Mouse (Mus musculus) retina, postnatal 7 days (tissue): ENCODE measurements around the gene Caprin1.

ENCODE experiments used
- DNase-seq: peaks from one replicate; pipeline ENCODE4 v3.0.0-alpha.2; 2012; ENCODE audit warnings: low read depth, low spot score

Caprin1 gene

DNA sequence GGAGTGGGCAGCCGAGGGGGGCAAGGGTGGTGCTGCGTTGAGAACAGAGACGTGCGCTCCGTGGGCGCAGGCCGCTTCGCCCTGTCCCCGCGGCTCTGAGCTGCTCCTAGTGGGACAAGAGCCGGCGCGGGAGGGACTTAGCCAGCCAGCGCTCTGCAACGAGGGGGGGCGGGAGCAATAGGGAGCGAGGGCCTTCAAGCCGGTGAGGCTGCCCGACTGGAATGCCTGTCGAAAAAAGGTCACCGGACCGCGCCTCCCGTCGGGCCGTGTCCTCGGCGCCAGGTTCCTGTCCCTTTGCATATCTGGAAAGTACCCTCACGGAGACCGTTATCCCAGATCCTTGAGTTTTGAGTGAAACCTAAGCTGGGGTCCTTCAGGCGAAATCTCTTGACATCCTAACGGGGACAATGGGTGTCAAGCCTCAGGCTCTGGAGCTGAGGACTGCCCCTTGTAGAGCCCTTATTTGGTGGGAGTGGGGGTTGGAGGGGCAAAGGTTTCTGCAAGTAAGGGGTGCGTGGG, at the start of gene Caprin1:
Gene Caprin1, minus strand, starts transcription at position 159 of the 519 bp plus-strand sequence.
- peak; percentile 91 for DNase-seq

DNA sequence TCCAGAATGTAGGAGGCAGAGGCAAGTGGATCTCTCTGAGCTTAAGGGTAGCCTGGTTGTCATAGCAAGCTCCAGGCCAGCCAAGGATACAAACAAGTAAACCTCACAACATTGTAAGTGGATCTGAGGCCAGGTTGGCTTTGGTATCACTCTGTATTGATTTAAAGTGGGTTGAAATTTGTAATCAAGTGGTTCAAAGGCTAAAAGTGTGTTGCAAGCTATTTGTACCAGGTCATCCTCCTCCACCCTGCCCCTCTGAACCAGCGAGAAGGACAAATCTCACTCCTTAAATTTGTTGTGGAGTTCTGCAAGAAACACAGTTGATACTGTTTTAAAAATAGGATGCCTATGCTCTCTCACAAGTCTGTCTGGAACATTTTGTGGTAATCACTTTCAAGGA, 49.4 kb upstream of the Caprin1 start:
- no peak for DNase-seq

DNA sequence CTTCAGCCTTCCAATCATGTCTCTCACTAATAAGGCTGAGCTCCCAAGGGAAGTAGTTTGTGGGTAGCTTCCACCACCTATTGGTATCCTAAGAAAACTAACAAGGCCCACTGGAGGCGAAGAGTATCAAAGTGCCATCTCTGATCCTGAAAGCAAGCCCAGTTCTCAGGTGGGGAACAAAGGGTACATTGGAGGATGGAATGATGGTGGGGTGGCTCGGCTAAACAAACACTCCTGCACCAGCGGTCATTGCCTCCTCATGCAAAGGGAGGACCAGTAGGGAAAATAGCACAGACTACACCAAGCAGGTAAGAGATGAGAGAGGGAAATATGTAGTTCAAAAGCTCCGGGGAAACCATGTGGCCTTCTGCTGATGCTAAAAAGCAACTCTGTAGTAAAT, 48.8 kb upstream of the Caprin1 start:
- no peak for DNase-seq

DNA sequence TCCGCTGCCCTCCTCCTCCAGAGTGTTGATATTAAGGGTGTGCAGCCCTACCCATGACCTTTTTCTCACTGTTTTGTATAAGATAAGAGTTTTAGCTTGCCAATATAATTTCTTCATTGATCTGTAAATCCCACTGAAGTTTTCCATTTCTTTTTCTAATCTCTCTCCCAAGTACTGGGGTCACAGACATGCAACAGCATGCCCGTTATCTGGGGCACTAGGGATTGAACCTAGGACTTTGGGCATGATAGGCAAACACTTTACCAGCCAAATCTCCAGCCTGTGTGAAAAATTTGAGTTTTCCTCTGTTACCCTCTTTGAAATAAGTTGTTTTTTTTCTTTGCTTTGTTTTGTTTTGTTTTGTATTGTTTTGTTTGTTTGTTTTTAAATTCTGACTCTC, 46.6 kb upstream of the Caprin1 start:
- DNase-seq, result no peak

DNA sequence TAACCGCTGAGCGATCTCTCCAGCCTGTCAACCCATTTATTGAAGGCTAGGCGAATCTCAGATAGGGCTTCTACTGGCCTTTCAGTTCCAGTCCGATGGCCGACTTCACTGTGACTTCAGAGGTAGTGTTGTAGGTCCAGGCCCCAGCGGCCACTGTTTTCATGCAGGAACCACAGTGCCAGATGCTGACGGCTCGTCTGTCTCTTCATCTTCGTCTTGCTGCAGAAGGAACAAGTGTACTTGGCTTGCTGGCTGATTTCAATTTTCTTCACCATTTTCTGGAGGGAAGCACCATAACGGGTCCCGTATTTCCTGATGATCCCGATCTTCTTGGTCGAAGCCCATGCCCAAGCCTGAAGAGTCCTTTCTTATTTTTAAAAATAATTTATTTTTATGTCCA, 45.9 kb upstream of the Caprin1 start:
- no peak for DNase-seq

DNA sequence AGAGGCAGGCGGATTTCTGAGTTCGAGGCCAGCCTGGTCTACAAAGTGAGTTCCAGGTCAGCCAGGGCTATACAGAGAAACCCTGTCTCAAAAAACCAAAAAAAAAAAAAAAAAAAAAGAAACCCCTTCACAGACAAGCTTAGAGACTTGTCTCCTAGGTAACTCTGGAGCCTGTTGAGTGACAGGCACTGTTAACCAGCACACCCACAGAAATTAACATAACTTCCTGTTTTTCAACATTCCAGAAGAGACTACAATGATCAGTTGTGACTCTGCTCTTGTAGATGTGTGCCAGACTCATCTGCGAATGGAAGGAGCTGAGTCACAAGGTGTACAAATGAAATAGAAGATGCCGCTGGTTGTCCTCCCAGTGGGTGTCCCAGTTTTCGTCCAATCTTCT, 44.9 kb upstream of the Caprin1 start:
- DNase-seq, result no peak

DNA sequence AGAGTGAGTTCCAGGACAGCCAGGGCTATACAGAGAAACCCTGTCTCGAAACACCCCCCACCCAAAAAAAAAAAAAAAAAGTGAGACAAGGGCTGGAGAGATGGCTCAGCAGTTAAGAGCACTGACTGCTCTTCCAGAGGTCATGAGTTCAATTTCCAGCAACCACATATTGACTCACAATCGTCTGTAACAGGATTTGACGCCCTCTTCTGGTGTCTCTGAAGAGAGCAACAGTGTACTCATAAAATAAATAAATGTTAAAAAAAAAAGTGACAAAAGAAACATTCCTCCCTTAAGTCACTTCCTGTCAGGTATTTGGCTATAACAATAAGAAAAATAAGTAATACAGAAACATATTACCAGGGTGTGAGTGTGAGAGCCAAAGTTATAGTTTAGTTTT, 41.0 kb upstream of the Caprin1 start:
- no peak for DNase-seq

DNA sequence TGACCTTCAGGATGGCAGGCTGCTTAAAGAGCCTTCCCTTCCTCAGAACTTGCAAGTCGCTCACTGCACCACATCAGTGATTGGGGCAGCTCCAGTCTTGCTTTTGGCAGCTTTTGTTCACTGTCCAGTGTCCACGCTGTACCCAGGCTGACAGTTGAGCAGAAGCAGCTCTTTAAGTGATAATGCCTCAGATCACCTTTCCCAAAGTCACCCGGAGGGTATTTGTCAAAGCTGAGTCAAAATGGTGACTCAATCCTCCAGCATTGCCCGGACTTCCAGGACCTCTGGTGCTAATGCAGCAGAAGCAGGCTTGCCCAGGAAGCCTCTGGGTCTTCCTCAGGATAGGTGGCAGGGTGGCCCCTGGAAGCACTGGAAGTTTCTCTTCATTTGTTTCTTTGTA, 39.7 kb upstream of the Caprin1 start:
- DNase-seq, result no peak

DNA sequence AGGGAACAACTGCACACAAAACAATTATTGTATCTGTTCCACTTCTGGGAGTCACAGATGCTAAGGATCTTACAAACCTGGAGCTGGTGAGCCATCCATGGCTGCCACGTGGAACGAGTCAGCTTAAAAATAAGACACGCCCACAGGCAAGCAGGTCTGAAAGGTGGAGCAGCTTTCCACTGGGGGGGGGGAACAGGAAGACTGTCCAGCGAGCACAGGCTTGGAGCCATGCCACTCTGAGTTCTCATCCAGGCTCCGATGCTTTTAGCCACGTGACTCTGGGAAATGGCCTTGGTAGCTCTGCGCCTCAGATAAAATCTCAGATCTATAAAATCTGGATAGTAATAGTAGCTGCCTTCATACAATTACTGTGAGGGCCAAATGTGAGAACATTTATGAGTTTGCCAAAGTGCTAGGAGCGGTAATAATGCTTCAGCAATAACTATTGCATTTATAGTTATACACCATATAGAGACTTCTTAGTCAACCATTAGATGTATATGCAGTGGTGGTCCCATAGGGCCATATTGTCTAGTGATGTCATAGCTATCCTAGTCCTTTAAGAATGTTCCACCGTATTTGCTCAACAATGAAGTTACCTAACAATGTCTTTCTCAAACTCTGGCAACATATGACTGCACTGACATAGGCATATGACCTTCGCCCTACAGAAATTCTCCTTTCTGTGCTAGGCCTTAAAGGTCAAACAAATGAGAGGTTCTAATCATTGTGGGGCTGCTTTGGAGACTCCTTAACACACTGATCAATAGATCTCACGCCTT, 38.4 kb upstream of the Caprin1 start:
- no peak for DNase-seq

DNA sequence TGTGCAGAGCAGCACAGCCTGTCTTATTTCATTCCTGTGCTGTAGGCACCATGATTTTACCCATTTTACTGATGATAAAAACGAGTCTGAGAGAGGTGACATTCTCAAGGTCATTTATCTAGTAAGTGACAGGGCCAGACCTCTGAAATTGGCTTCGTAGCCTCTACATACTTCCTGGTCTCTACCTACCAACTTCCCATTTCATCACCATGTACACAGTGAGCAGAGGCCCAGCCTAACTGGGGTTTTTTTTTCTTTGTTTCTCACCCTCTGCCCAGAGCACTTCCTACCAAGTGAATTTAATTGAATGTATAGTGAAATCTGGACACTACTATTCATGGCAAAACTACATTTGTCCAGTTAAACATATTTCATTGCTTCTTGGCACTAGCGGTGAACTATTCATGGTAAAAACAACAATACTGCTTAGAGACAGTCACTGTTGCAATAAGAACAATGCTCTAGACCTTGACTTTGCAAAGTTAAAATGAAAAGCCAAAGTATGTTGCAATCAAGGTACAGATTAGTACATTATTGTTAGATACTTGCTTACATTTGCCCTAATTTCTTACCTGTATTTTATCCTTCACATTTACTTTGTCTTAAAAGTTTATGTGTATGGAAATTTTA, 36.5 kb upstream of the Caprin1 start:
- DNase-seq, result no peak

DNA sequence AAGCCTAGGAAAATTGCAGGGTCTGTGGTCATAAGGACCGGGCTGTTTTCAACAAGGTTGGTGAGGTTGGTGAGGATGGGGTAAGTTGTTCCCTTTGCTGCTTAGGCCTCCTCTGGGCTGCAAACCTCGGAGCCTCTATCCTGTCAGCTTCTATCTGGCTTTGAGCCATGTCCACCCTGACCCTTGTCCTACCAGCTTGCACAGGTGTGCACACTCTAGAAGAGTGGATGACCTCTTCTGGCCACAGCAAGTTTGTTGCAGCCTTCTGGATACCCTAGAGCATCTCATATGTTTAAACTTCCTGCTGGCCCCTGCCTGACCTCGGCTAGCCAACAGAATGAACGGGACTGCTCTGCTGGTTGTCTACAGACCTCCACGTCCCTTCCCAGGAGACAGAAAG, 35.5 kb upstream of the Caprin1 start:
- no peak for DNase-seq

DNA sequence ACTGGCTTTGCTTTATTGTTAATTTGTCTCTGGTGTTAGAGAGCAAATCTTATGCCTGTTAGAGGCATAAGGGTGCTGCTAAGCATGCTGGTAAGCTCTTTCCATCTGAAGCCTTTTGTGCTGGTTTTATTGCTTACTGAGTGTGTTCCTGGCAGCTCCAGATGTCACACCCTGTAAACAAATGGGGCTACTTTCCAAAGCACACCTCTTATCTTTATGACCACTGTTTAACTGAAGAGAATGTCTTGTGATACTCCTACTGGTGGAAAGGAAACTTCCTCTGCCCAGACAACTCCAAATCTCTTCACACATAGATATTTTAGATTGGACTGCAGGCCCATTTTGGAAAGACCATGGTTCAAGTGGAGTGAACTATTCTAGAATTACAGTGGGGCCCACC, 31.5 kb upstream of the Caprin1 start:
- DNase-seq, result no peak

DNA sequence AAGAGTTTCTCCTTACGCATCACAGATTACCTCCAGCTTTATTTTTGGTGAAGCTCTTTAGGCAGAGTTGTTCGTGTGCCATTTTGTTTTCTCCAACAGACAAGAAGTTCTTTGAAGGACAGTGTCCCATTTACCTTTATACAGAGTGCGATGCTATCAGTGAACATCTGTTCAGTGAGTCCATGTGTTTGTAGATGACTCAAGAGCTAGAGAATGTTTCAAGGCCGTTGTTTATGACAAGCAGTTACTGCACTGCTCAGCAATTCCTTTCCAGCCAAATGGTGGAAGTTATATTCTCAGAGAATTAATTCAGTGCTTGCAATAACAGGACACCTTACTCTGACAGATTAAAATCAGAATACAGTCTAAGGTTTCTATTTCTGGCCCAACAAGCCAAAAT, 27.5 kb upstream of the Caprin1 start:
- no peak for DNase-seq

DNA sequence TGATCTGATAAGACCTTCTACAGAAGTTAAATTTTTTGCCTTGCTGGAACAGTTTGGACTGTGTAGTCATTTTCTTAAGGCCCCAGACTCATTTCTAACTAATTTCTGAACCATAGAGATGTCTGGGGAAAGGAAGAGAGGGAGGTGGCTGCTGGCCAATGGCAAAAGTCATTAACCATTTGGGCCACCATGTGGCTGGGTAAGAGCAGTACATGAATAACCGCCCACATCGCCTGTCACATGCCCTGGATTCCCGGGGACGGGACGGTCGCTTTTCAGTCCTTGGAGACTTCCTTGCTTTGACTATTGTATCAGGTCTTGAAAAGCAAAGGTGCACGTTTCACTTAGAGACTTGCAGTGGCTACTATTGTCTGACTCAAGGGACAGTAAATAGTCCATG, 25.1 kb upstream of the Caprin1 start:
- DNase-seq, result no peak

DNA sequence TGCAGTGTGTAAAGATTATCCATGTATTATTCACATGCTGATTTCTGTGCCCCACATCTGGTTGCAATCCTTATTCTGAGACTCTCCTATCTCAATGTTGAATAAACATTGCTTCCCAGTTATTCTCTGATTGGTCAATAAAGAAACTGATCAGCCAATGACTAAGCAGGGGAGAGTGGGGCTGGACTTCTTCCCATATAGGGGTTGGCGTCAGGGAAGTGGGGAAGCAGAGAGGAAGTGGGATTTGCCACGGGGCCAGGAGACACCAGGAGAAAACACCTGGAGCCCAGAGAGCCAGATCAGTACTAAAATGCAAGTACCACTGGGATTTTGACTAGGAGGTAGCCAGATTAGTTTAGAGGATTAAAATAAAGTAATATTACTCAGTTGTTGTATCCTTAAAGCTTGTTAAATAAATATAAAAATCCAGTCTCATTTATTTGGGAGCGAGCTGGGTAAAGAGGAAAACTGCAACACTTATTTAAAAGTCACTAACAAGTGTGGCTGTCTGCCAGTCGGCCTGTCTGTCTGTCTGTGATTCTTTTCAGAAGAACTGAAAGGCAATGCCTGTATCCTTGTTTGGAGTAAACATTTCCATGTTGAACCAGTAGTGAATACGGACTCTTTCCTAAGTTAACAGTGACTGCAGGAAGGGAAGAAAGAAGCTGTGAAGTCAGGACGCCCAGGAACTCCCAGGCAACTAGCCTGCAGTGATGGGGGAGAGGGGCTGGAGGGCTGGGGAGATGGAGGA, 19.9 kb upstream of the Caprin1 start:
- no peak for DNase-seq

DNA sequence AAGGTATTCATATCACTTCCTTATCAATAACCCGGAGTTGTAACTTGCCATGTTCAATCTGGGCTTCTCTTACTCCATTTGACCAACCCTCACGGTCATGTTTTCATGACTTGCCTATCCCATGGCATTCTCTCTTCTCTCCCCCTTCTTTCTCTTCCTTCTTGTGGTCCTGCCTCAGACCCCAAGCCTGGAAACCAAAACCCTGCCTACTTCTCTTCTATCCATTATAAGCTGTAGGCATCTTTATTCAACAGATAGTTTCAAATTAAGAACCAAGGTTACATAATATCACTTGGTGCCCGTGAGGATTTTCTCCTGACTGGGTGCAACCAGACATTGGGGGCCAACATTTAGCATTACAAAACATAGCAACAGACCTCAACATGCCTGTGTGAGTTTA, 18.5 kb upstream of the Caprin1 start:
- DNase-seq, result no peak

DNA sequence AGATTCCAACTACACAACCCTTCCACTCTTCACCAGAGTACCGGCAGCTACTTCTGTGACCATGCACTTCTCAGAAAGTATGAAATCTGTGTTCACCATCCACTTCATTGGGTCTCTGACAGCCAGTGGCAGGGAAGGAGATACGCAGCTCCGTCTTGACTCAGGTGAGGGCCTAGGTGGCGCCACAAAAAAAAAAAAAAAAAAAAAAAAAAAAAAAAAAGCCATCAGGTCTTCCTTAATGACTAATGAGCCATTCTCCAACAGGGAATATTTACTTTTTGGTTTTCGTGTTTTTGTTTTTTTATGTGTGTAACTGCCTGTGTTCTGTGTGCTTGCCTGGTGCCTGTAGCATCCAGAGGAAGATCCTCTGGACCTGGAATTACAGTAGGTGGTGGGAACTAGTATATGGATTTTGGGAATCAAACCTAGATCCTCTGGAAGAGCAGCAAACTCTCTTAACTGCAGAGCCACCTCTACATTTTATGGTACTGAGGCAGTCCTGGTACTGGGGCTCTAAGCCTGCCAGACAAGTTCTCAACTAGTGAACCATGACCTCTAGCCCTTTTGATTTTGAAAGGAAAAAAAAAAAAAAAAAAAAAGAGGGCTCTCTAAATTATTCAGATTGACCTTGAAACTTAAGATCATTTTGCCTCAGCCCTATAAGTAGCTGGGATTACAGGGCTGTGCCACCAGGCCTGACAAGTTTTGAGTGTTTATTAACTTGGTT, 14.2 kb upstream of the Caprin1 start:
- DNase-seq, result no peak

DNA sequence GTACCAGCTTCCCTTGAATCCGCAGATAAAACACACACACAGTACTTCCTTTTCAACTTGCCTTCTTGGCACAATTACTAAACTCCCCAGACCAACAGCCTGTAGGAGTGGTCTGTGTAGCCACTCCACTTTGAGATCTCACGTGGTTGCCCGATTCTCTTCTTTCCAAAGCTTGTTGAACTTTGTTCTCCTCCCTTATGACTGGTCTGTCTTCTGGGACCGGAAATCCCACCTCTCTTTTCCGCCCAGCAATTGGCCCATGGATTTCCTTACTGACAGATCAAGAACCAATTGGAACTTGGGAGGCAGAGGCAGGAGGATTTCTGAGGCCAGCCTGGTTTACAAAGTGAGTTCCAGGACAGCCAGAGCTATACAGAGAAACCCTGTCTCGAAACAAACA, 13.0 kb upstream of the Caprin1 start:
- DNase-seq, result no peak

DNA sequence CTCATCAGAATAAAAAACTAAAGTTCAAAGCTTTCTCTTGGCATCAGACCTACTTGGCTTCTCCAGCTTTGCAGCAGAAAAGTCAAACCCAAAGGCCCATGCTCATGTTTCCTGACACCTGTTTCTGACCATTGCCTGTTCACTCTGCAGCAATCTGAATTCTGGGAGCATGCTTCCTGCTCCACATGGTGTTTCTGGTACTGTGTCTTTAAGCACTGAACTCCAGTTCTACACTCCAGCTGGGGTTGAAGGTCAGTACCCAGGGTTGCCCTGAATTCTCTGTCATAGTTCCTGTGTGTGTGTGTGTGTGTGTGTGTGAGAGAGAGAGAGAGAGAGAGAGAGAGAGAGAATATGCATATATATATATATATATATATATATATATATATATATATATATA, 11.0 kb upstream of the Caprin1 start:
- no peak for DNase-seq

DNA sequence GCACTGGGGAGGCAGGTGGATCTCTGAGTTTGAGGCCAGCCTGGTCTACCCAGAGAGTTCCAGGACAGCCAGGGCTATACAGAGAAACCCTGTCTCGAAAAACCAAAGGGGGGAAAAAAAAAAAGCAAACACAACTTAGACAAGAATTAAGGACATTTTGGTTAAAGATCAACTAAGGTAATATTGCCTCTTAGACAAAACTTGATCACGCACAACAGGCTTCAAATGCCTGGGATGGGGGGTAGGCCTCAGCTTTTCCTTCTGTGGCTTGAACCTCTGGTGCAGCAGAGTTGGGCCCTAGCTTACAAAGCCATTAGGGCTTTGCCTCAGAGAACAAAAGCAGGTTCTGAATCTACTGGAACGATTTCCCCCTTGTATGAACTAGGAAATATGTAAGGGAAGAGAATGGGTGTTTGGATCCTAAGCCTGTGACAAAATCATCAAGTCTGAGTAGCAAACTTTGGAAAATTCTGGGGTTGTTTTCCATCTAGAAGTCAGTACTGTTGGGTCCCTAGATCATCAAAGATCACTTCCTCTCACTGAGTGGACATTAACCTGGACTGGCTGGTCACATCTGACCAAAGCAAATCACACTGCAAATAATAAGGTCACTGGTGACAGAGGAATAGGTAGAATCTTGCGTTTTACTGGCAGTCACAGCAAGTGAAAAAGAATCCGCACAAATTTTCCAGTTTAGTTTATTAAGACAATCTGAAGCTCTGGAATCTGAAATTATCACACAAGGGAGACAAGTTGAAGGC, 6.5 kb upstream of the Caprin1 start:
- DNase-seq, result no peak

DNA sequence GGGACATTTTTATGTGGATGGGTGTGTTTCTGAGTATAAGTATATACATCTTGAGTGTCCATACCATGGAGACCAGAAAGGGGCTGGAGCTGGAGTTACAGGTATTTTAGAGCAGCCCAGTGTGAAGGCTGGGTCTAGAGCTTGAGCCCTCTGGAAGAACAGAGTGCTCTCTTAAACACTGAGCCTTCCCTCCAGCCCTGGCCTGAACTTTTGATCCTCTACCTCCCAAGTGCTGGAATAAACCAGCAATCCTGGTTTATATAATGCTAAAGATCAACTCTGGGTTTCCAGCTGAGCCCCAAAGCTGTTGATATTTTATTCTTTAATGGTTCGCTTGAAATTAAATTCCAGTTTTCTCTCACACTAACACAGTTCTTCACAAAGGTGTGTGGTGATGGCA, 5.0 kb upstream of the Caprin1 start:
- no peak for DNase-seq
